Mouse (Mus musculus) stomach, postnatal 0 days (tissue): ENCODE measurements at regions not wholly inside any gene's neighbourhood (a gene's known extent, or its start where the extent isn't known, plus 50 kb on each side); places are given as distances from the start of the nearest gene placed in this dataset.
A peak's percentile ranks its signal among the peaks of the same experiment; 100 is the strongest.

Experiments used
- ATAC-seq: fragments of 200-750 bp; cut with Nextera tagmentation; 2 replicates; pipeline ENCODE4 v1.8.0; 2017; ENCODE audit not compliant: low FRiP score, low TSS enrichment
- DNase-seq: peaks from one replicate; pipeline ENCODE4 v3.0.0-alpha.2; 2016; ENCODE audit warnings: low spot score
- H3K27ac ChIP-seq: fragments of 300-500 bp; sonication (generic); replicated peaks from 2 replicates; pipeline ENCODE4 v1.5.1; 2014; ENCODE audit warnings: mild to moderate bottlenecking, control low read depth
- H3K27me3 ChIP-seq: fragments of 300-500 bp; sonication (generic); 2 replicates; pipeline ENCODE4 v1.6.1; 2014; ENCODE audit warnings: low read length; ENCODE audit not compliant: control insufficient read depth, insufficient read depth
- H3K36me3 ChIP-seq: fragments of 300-500 bp; sonication (generic); 2 replicates; pipeline ENCODE4 v1.6.1; 2014; ENCODE audit warnings: low read length, mixed read lengths; ENCODE audit not compliant: control insufficient read depth, insufficient read depth
- H3K4me1 ChIP-seq: fragments of 300-500 bp; sonication (generic); replicated peaks from 2 replicates; pipeline ENCODE4 v1.6.1; 2014; ENCODE audit warnings: antibody characterized with exemption; ENCODE audit not compliant: control insufficient read depth, insufficient read depth
- H3K4me2 ChIP-seq: fragments of 300-500 bp; sonication (generic); replicated peaks from 2 replicates; pipeline ENCODE4 v1.6.1; 2014; ENCODE audit warnings: low read depth, mild to moderate bottlenecking, control low read depth, moderate library complexity
- H3K4me3 ChIP-seq: fragments of 300-500 bp; sonication (generic); 2 replicates; pipeline ENCODE4 v1.5.1; 2014; ENCODE audit warnings: low read depth, low read length, control low read depth
- H3K9ac ChIP-seq: fragments of 300-500 bp; sonication (generic); 2 replicates; pipeline ENCODE4 v1.6.1; 2014; ENCODE audit warnings: mild to moderate bottlenecking, low read length, control low read depth, mixed read lengths
- H3K9me3 ChIP-seq: fragments of 300-500 bp; sonication (generic); 2 replicates; pipeline ENCODE4 v1.6.1; 2016; ENCODE audit warnings: low read length; ENCODE audit not compliant: control insufficient read depth
- CTCF ChIP-seq: IDR thresholded peaks from 2 replicates; pipeline ENCODE4 v1.5.1; 2016; ENCODE audit warnings: antibody characterized with exemption, low read depth, mild to moderate bottlenecking, moderate library complexity
- EP300 ChIP-seq: optimal IDR thresholded peaks from 2 replicates; pipeline ENCODE3; 2016; ENCODE audit warnings: antibody characterized with exemption
- WGBS: fragments of 180-500 bp; shearing (Covaris S2); extraction: QIAGEN DNeasy Blood & Tissue Kit; methylation state at CpG from one replicate; pipeline ENCODE4 v1.1.7; 2014; 5-methylcytosine and 5-hydroxymethylcytosine counted together

GRCm38 (mm10) chr13:107337111-107337510 lies 315.2 kb upstream of the Kif2a start:
- no peaks in the 10 kb centered on the region; the same call in 1 of the 2 replicates for H3K4me1 ChIP-seq
- TF ChIP-seq CTCF (no peak), EP300 (no peak)
- ATAC-seq = no peak
- H3K27ac ChIP-seq = no peak overlapping the region
- H3K27me3 ChIP-seq = no peaks in the 10 kb centered on the region
- H3K9me3 ChIP-seq = no peaks in the 10 kb centered on the region
- H3K9ac ChIP-seq = no peak overlapping the region
- no peaks in the 10 kb centered on the region for H3K36me3 ChIP-seq
- no peak for DNase-seq
- H3K4me3 ChIP-seq = no peak overlapping the region
- H3K4me2 ChIP-seq = no peak overlapping the region
- WGBS = 76% methylated on average over 10 of the region's 10 CpGs

- Histone ChIP-seq H3K36me3 (no peaks in the 10 kb centered on the region), H3K9ac (no peak overlapping the region), H3K4me2 (no peak overlapping the region), H3K9me3 (no peaks in the 10 kb centered on the region), H3K4me3 (no peak overlapping the region), H3K27me3 (no peaks in the 10 kb centered on the region), H3K4me1 (no peaks in the 10 kb centered on the region), H3K27ac (no peak overlapping the region)
- TF ChIP-seq EP300 (no peak), CTCF (no peak)
- DNase-seq = no peak
- ATAC-seq = no peak
- WGBS = 74% methylated on average over 5 of the region's 5 CpGs
Measured at GRCm38 (mm10) chr13:107329348-107329747, 307.4 kb upstream of the Kif2a start.

- 47% methylated on average over 3 of the region's 3 CpGs for WGBS
- no peak overlapping the region for H3K9ac ChIP-seq
- ATAC-seq (no peak), DNase-seq (peak; percentile 61)
- H3K4me3 ChIP-seq = no peak overlapping the region
- H3K4me1 ChIP-seq = no peaks in the 10 kb centered on the region
- no peak overlapping the region for H3K27ac ChIP-seq
- H3K4me2 ChIP-seq = no peak overlapping the region
- TF ChIP-seq EP300 (no peak), CTCF (peak; percentile 93)
- no peaks in the 10 kb centered on the region for H3K27me3 ChIP-seq
- H3K9me3 ChIP-seq = no peaks in the 10 kb centered on the region
- H3K36me3 ChIP-seq = no peaks in the 10 kb centered on the region
Measured at GRCm38 (mm10) chr13:107325707-107326495, 304.0 kb upstream of the Kif2a start.

GRCm38 (mm10) chr13:107314746-107315145 lies 292.8 kb upstream of the Kif2a start:
- DNase-seq = no peak
- Histone ChIP-seq H3K4me1 (no peaks in the 10 kb centered on the region), H3K9me3 (no peaks in the 10 kb centered on the region), H3K4me3 (no peak overlapping the region), H3K27ac (no peak overlapping the region), H3K36me3 (no peaks in the 10 kb centered on the region), H3K9ac (no peak overlapping the region), H3K4me2 (no peak overlapping the region), H3K27me3 (no peaks in the 10 kb centered on the region)
- no peak for ATAC-seq
- 89% methylated on average over 7 of the region's 7 CpGs for WGBS
- no peak for TF ChIP-seq EP300
- no peak for TF ChIP-seq CTCF

- H3K4me2 ChIP-seq = no peak overlapping the region
- ATAC-seq (no peak), DNase-seq (no peak)
- 73% methylated on average over 6 of the region's 6 CpGs for WGBS
- H3K36me3 ChIP-seq = no peaks in the 10 kb centered on the region
- H3K4me1 ChIP-seq = no peaks in the 10 kb centered on the region
- no peak overlapping the region for H3K27ac ChIP-seq
- H3K9me3 ChIP-seq = no peaks in the 10 kb centered on the region
- TF ChIP-seq EP300 (no peak), CTCF (no peak)
- no peak overlapping the region for H3K9ac ChIP-seq
- no peaks in the 10 kb centered on the region for H3K27me3 ChIP-seq
- no peak overlapping the region for H3K4me3 ChIP-seq
Measured at GRCm38 (mm10) chr13:107308958-107309639, 287.2 kb upstream of the Kif2a start.

- DNase-seq = no peak
- 81% methylated on average over 2 of the region's 2 CpGs for WGBS
Measured at GRCm38 (mm10) chr13:107308404-107308803, 286.5 kb upstream of the Kif2a start.

More at GRCm38 (mm10) chr13:107308404-107308803, 286.5 kb upstream of the Kif2a start:
- Histone ChIP-seq H3K36me3 (no peaks in the 10 kb centered on the region), H3K27ac (no peak overlapping the region), H3K4me2 (no peak overlapping the region), H3K9ac (no peak overlapping the region), H3K4me1 (no peaks in the 10 kb centered on the region), H3K9me3 (no peaks in the 10 kb centered on the region), H3K27me3 (no peaks in the 10 kb centered on the region), H3K4me3 (no peak overlapping the region)
- no peak for TF ChIP-seq EP300
- TF ChIP-seq CTCF = no peak
- ATAC-seq = no peak
